Mouse (Mus musculus): Measurements from ENCODE around the gene Prkaca.

DNA sequence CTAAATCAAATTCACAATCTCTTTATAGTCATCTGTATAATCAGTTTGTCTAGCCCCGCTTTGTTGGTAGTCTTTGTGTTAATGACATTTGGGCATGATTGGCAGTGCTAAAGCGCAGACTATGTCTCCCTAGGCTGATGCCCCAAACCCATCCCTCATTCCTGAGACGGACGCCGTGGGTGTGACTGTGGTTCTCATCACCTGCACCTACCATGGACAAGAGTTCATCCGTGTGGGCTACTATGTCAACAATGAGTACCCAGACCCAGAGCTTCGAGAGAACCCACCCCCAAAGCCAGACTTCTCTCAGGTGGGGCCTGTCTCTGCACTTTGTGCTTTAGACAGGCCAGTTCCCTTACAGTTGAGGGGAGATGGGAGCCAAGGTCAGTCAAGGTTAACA lies 5.1 kb upstream of the Prkaca start:
- TF ChIP-seq CTCF (IDR thresholded peaks at IDR 0.05; ENCODE audit: control insufficient read depth, insufficient read depth, insufficient read length) (no peak), USF1 (IDR thresholded peaks at IDR 0.05; ENCODE audit: low read depth) (no peak), MAX (IDR thresholded peaks at IDR 0.05) (no peak), MYOD1 (IDR thresholded peaks at IDR 0.05; ENCODE audit: control insufficient read depth, insufficient read length, low read depth) (no peak), CEBPB (IDR thresholded peaks at IDR 0.05; ENCODE audit: low read depth) (no peak), MYOG (IDR thresholded peaks at IDR 0.05; ENCODE audit: control insufficient read depth, extremely low read depth, insufficient read length) (no peak)
